Mouse (Mus musculus): Measurements from ENCODE around the gene Rad54l2. TPM values are rescaled to one million over a fixed set of nuclear protein-coding genes. Genes with fewer than 3 reads are reported as not detected.
A peak's percentile ranks its signal among the peaks of the same experiment; 100 is the strongest.

The Rad54l2 gene
- total RNA-seq, 2 experiments from 2014 or later = 14.7 to 18.0 TPM

DNA sequence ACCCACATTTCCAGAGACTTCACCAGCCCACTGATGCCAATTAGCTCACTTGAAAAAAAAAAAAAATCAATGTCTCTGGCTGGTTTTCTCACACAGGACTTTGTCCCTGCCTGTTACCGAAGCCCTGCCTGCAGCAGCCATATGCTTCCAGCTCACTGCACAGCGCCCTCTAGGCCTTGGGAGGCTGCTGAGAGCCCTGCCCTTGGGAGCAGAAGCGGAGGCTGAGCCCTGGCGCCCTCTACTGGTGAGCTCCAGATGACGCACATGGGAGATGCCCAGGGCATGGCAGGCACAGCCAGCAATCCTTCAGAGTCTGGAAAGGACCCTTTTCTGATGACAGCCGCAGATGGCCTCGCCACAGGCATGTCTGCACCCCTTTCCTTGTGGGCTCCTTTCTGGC is 145.9 kb downstream of the Rad54l2 start:
- intact Hi-C loops (cut with DNase I) = loop anchor here (2.0 to 5.0 kb wide), 2 partner anchors 42 to 111 kb away; no protein-coding TSS in a partner anchor
- peak; percentile 75 for DNase-seq (ENCODE audit: low spot score in 2 of 2)

DNA sequence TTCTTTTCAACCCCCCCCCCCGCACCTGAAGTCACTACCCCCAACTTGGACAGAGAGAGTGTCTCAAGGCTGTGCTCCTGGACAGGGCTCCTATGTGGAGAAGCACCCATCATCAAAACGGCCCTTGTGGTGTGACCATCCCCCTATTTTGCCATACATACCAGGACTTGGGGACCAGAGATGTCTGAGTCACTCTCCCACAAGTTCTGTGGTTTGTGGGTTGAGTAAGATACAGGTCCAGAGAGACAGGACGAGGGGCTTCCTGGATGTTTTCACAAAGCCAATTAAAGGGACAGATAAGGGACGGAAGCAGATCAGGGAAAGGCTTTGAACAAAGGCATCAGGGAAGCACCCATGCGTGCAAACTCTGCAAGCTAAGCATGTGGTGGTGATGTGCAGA is 147.6 kb downstream of the Rad54l2 start:
- intact Hi-C loops (cut with DNase I) = loop anchor here (5.0 kb wide), 1 partner anchor 109 kb away; no protein-coding TSS in a partner anchor
- DNase-seq (ENCODE audit: low spot score in 2 of 2) = no peak

DNA sequence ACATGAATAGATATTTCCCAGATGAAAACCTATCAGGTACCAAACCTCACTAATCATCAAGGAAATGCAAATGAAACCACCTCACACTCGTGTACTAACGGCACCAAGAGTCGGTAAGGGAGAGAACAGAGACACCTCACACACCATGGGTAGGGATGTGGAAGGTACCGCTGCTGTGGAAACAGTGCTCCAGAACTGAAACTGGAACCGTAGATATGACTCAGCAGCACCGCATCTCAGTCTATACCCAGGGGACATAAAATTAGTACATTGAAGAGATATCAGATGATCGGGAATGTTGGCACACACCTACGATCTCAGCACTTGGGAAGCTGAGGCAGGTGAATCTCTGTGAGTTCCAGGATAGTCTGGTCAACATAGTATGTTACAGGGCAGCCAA is 150.8 kb downstream of the Rad54l2 start:
- intact Hi-C loops (cut with DNase I) = no loop called here
- DNase-seq (ENCODE audit: low spot score in 2 of 2) = no peak

Other genes starting within 250 kb of the Rad54l2 start
- not detected for gene Iqcf3, start 227.6 kb downstream of the Rad54l2 start, total RNA-seq (2021)
- not detected for gene Iqcf4, start 218.2 kb downstream of the Rad54l2 start, total RNA-seq (2021)
- not detected for gene Iqcf6, start 162.6 kb downstream of the Rad54l2 start, total RNA-seq (2021)
- gene Grm2, start 133.1 kb downstream of the Rad54l2 start, total RNA-seq (2021) = 10 to 100 TPM; 53.5 to 72.7 TPM
- 100 to 1,000 TPM; 104 to 109 TPM for gene Tex264, start 103.3 kb downstream of the Rad54l2 start, total RNA-seq (2021)
- gene Dcaf1, start 32.7 kb upstream of the Rad54l2 start, total RNA-seq (2021) = 10 to 100 TPM; 31.0 to 33.5 TPM
- gene Rbm15b, start 98.2 kb upstream of the Rad54l2 start, total RNA-seq (2021) = 10 to 100 TPM; 50.1 to 61.8 TPM
- gene Manf, start 102.8 kb upstream of the Rad54l2 start, total RNA-seq (2021) = 100 to 1,000 TPM; 113 to 135 TPM